ENCODE assay signal across 12 mouse cellular contexts in the genomic region with DNA sequence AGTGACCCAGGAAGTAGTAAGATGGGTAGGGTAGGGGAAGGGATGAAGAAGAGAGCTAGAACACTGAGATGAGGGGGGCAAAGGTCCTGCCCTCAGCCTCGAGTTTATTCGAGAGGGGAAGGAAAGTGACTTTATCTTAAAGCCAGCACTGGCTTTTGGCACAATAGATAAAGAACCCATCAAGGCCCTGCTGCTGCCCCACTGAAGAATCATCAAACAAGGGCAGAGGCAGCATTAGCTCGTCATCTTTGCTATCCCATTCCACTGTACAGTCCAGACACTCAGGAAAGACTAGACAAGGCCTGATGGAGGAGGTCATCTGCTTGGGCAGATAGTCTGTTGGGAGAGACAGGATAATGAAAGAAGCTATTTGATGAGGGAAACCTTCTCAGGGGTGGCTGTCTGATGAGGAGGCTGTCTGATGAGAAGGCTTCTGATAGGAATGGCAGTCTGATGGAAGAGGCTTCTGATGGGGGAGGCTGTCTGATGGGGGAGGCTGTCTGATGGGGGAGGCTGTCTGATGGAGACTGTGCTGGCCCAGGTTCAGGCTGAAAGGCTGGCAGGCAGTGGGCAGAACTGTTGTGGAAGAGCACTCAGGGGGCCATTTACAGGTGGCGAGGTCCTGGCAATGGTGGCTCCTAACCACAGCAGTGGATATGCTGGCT. TPM values are rescaled to one million over a fixed set of nuclear protein-coding genes. Genes with fewer than 3 reads are reported as not detected.
A peak's percentile ranks its signal among the peaks of the same experiment; 100 is the strongest.
DNase-seq lines count a peak whose midpoint lies in the region; ATAC-seq and TF ChIP-seq lines count a peak whose summit lies in the region.
"Had no signal": no experiment of that assay in that cellular context is flagged by ENCODE, and none has a peak within 500 bp of the region (broad histone marks: within the 10 kb centered on the region; RNA-seq: fewer than 3 reads in every experiment).

No protein-coding gene starts in this region.

- H3K27me3 ChIP-seq in G1E (ENCODE audit: insufficient read depth, low read length): no peaks in the 10 kb centered on the region
- peaks cover 6% of the 10 kb centered on the region; the same call in 1 of the 2 replicates for H3K27me3 ChIP-seq in liver, embryonic 13.5 days
- no peaks in the 10 kb centered on the region for H3K27me3 ChIP-seq in hindbrain, embryonic 11.5 days (ENCODE audit: control insufficient read depth, insufficient read depth, low read length)
- no peaks in the 10 kb centered on the region for H3K27me3 ChIP-seq in forebrain, embryonic 15.5 days
- H3K27me3 ChIP-seq: forebrain, embryonic 13.5 days had no signal

- WGBS in liver, embryonic 13.5 days (ENCODE audit: insufficient replicate concordance): 23% methylated on average over 4 of the region's 4 CpGs
- WGBS in hindbrain, embryonic 11.5 days: 70% methylated on average over 4 of the region's 4 CpGs
- 80% methylated on average over 4 of the region's 4 CpGs for WGBS in forebrain, embryonic 15.5 days

- DNase-seq in G1E (ENCODE audit: low spot score) (no peak), MEL-GATA-1-ER (ENCODE audit: extremely low read depth, low read depth) (peak; percentile 36)
- peak; percentile 76 for DNase-seq in liver, embryonic 13.5 days
- DNase-seq in hindbrain, embryonic 11.5 days (ENCODE audit: low spot score): no peak
- no peak for DNase-seq in cerebellum, postnatal 25 days
- DNase-seq in left cerebral cortex, adult 18-20 months (ENCODE audit: low spot score in 2 of 2): no peak
- DNase-seq: gastrocnemius, postnatal 10 days; right cerebral cortex, postnatal 4 days had no signal

- peak overlapping the region; percentile 61 for H3K4me2 ChIP-seq in liver, embryonic 13.5 days
- H3K4me2 ChIP-seq in hindbrain, embryonic 11.5 days (replicated peaks; ENCODE audit: low read depth, low read length): no peak overlapping the region
- H3K4me2 ChIP-seq in forebrain, embryonic 15.5 days (replicated peaks): no peak overlapping the region
- H3K4me2 ChIP-seq: forebrain, embryonic 13.5 days had no signal

- no peak for TF ChIP-seq CTCF in G1E (IDR thresholded peaks at IDR 0.05; ENCODE audit: low read depth, low read length)
- no peak for TF ChIP-seq CTCF in embryonic fibroblast, embryonic 13.5 days (IDR thresholded peaks at IDR 0.05; ENCODE audit: borderline replicate concordance, insufficient read depth, low read length)

- 0 out of 2 replicates have a peak overlapping the region, but pooled peaks have one; percentile 20 for H3K27ac ChIP-seq in embryonic fibroblast, embryonic 13.5 days (ENCODE audit: insufficient read depth, low read length)
- H3K27ac ChIP-seq in liver, embryonic 13.5 days: peak overlapping the region; percentile 98
- H3K27ac ChIP-seq in hindbrain, embryonic 11.5 days (ENCODE audit: low read depth, low read length): no peak overlapping the region
- no peak overlapping the region for H3K27ac ChIP-seq in forebrain, embryonic 15.5 days (replicated peaks)
- H3K27ac ChIP-seq: forebrain, embryonic 13.5 days had no signal

- H3K4me1 ChIP-seq in G1E (ENCODE audit: insufficient read depth, low read depth, low read length): peaks cover 57% of the 10 kb centered on the region
- H3K4me1 ChIP-seq in embryonic fibroblast, embryonic 13.5 days (ENCODE audit: control insufficient read depth, insufficient read depth, low read length): no peaks in the 10 kb centered on the region
- peaks cover 73% of the 10 kb centered on the region for H3K4me1 ChIP-seq in liver, embryonic 13.5 days (replicated peaks)
- no peaks in the 10 kb centered on the region for H3K4me1 ChIP-seq in hindbrain, embryonic 11.5 days (replicated peaks; ENCODE audit: control insufficient read depth, insufficient read depth, low read length)
- no peaks in the 10 kb centered on the region for H3K4me1 ChIP-seq in forebrain, embryonic 15.5 days
- H3K4me1 ChIP-seq: forebrain, embryonic 13.5 days had no signal

- H3K9ac ChIP-seq in liver, embryonic 13.5 days: peak overlapping the region; percentile 77
- no peak overlapping the region for H3K9ac ChIP-seq in hindbrain, embryonic 11.5 days (ENCODE audit: low read depth, low read length)
- H3K9ac ChIP-seq in forebrain, embryonic 15.5 days (replicated peaks): no peak overlapping the region
- H3K9ac ChIP-seq: forebrain, embryonic 13.5 days had no signal

- no peaks in the 10 kb centered on the region for H3K36me3 ChIP-seq in G1E (replicated peaks)
- H3K36me3 ChIP-seq in liver, embryonic 13.5 days: no peaks in the 10 kb centered on the region
- H3K36me3 ChIP-seq in hindbrain, embryonic 11.5 days (ENCODE audit: control insufficient read depth, insufficient read depth, low read length): no peaks in the 10 kb centered on the region
- no peaks in the 10 kb centered on the region for H3K36me3 ChIP-seq in forebrain, embryonic 15.5 days

- H3K4me3 ChIP-seq in G1E (ENCODE audit: low read depth, low read length): no peak overlapping the region
- no peak overlapping the region for H3K4me3 ChIP-seq in embryonic fibroblast, embryonic 13.5 days (ENCODE audit: insufficient read depth, low read length)
- H3K4me3 ChIP-seq in liver, embryonic 13.5 days (replicated peaks): no peak overlapping the region
- H3K4me3 ChIP-seq in hindbrain, embryonic 11.5 days (ENCODE audit: low read depth, low read length): no peak overlapping the region
- H3K4me3 ChIP-seq in forebrain, embryonic 15.5 days: no peak overlapping the region
- H3K4me3 ChIP-seq: forebrain, embryonic 13.5 days; myocyte had no signal

- no peaks in the 10 kb centered on the region for H3K9me3 ChIP-seq in G1E (replicated peaks)
- no peaks in the 10 kb centered on the region for H3K9me3 ChIP-seq in liver, embryonic 13.5 days (replicated peaks)
- H3K9me3 ChIP-seq in hindbrain, embryonic 11.5 days (ENCODE audit: control insufficient read depth, low read length): no peaks in the 10 kb centered on the region
- no peaks in the 10 kb centered on the region for H3K9me3 ChIP-seq in forebrain, embryonic 15.5 days
- H3K9me3 ChIP-seq: forebrain, embryonic 13.5 days had no signal

- ATAC-seq in G1E (ENCODE audit: extremely low read depth, insufficient number of reproducible peaks, low FRiP score, poor library complexity, severe bottlenecking): peak; percentile 47; the same call in 1 of the 2 replicates
- ATAC-seq in liver, embryonic 13.5 days (ENCODE audit: low read depth): peak; percentile 72
- no peak for ATAC-seq in hindbrain, embryonic 11.5 days (ENCODE audit: low FRiP score)
- ATAC-seq in forebrain, embryonic 15.5 days (replicated peaks): no peak
- ATAC-seq: forebrain, embryonic 13.5 days had no signal

- TF ChIP-seq POLR2A in embryonic fibroblast, embryonic 13.5 days (IDR thresholded peaks at IDR 0.05; ENCODE audit: low read depth, low read length): no peak

RNA-seq across cellular contexts. Expression of a gene that starts 9.3 kb away (rescaled TPM):
- total RNA-seq in G1E (2014; fragmentation: Nextera tagmentation) (not detected in 2 replicates), G1E (2017) (0.23 and 0.33 TPM in 2 replicates)
- not detected in 2 replicates for polyA plus RNA-seq in G1E (2012)
- polyA plus RNA-seq in embryonic fibroblast, embryonic 13.5 days (2011; ENCODE audit: insufficient read length, low read depth, missing spikeins): not detected in 2 replicates
- 0.25 and 0.29 TPM in 2 replicates for polyA plus RNA-seq in liver, embryonic 13.5 days (2015; fragmentation: Nextera tagmentation; extraction: Ambion mirVana)
- polyA plus RNA-seq in hindbrain, embryonic 11.5 days (2014; fragmentation: Nextera tagmentation; extraction: Ambion mirVana): 0.25 and 0.88 TPM in 2 replicates
- 0.59 and 0.61 TPM in 2 replicates for polyA plus RNA-seq in forebrain, embryonic 15.5 days (2015; fragmentation: Nextera tagmentation; extraction: Ambion mirVana)
- 1 to 10 TPM; 1.4 to 1.7 TPM for total RNA-seq in left cerebral cortex, adult 18-20 months (2021)

RNA-seq across cellular contexts. Expression of a gene that starts 31.7 kb away (rescaled TPM):
- 47.4 and 72.4 TPM in 2 replicates for total RNA-seq in G1E (2014; fragmentation: Nextera tagmentation)
- 104 and 116 TPM in 2 replicates for total RNA-seq in G1E (2017)
- polyA plus RNA-seq in G1E (2012): 4.8 and 6.6 TPM in 2 replicates
- 5.4 and 5.8 TPM in 2 replicates for polyA plus RNA-seq in embryonic fibroblast, embryonic 13.5 days (2011; ENCODE audit: insufficient read length, low read depth, missing spikeins)
- polyA plus RNA-seq in liver, embryonic 13.5 days (2015; fragmentation: Nextera tagmentation; extraction: Ambion mirVana): 32.9 and 38.7 TPM in 2 replicates
- 16.6 and 22.4 TPM in 2 replicates for polyA plus RNA-seq in hindbrain, embryonic 11.5 days (2014; fragmentation: Nextera tagmentation; extraction: Ambion mirVana)
- 22.8 and 23.2 TPM in 2 replicates for polyA plus RNA-seq in forebrain, embryonic 15.5 days (2015; fragmentation: Nextera tagmentation; extraction: Ambion mirVana)
- 10 to 100 TPM; 21.7 to 24.9 TPM for total RNA-seq in left cerebral cortex, adult 18-20 months (2021)

RNA-seq across cellular contexts. Expression of a gene that starts 47.0 kb away (rescaled TPM):
- 87.0 and 90.8 TPM in 2 replicates for total RNA-seq in G1E (2014; fragmentation: Nextera tagmentation)
- 84.4 and 85.9 TPM in 2 replicates for total RNA-seq in G1E (2017)
- polyA plus RNA-seq in G1E (2012): 167 and 193 TPM in 2 replicates
- polyA plus RNA-seq in embryonic fibroblast, embryonic 13.5 days (2011; ENCODE audit: insufficient read length, low read depth, missing spikeins): 64.1 and 65.6 TPM in 2 replicates
- polyA plus RNA-seq in liver, embryonic 13.5 days (2015; fragmentation: Nextera tagmentation; extraction: Ambion mirVana): 71.2 and 86.4 TPM in 2 replicates
- polyA plus RNA-seq in hindbrain, embryonic 11.5 days (2014; fragmentation: Nextera tagmentation; extraction: Ambion mirVana): 130 and 134 TPM in 2 replicates
- 113 and 124 TPM in 2 replicates for polyA plus RNA-seq in forebrain, embryonic 15.5 days (2015; fragmentation: Nextera tagmentation; extraction: Ambion mirVana)
- 10 to 100 TPM; 56.8 to 62.2 TPM for total RNA-seq in left cerebral cortex, adult 18-20 months (2021)

Comparison
In these comparisons a context has a peak if more than half of its experiments do, and no peak if none do; other contexts are left out.
1. ATAC-seq: peak in G1E (single experiment) and liver, embryonic 13.5 days (single experiment); none in hindbrain, embryonic 11.5 days (single experiment) and forebrain, embryonic 15.5 days (single experiment).
2. DNase-seq: peak in MEL-GATA-1-ER (single experiment) and liver, embryonic 13.5 days (single experiment); none in G1E (single experiment), hindbrain, embryonic 11.5 days (single experiment), cerebellum, postnatal 25 days (0 of 2) and left cerebral cortex, adult 18-20 months (0 of 2).
3. H3K27ac ChIP-seq: peak in embryonic fibroblast, embryonic 13.5 days (single experiment) and liver, embryonic 13.5 days (single experiment); none in hindbrain, embryonic 11.5 days (single experiment) and forebrain, embryonic 15.5 days (single experiment).